Mouse (Mus musculus) midbrain, postnatal 0 days (tissue): ENCODE results near the gene Mettl13. TPM values are rescaled to one million over a fixed set of nuclear protein-coding genes. Genes with fewer than 3 reads are reported as not detected.

ENCODE experiments used
- ATAC-seq: fragments of 200-750 bp; cut with Nextera tagmentation; 2 replicates; pipeline ENCODE4 v1.8.0; 2017; ENCODE audit warnings: moderate number of reproducible peaks, mild to moderate bottlenecking, moderate TSS enrichment, moderate library complexity; ENCODE audit not compliant: low FRiP score
- DNase-seq: peaks from one replicate; pipeline ENCODE4 v3.0.0-alpha.2; 2015; ENCODE audit warnings: low spot score
- H3K27ac ChIP-seq: fragments of 300-500 bp; sonication (generic); 2 replicates; pipeline ENCODE4 v1.5.1; 2014; ENCODE audit warnings: low read depth, mild to moderate bottlenecking, low read length, mixed read lengths
- H3K27me3 ChIP-seq: fragments of 300-500 bp; sonication (generic); 2 replicates; pipeline ENCODE4 v1.6.1; 2014; ENCODE audit warnings: low read length, control low read depth, mixed read lengths; ENCODE audit not compliant: insufficient read depth
- H3K36me3 ChIP-seq: fragments of 300-500 bp; sonication (generic); 2 replicates; pipeline ENCODE4 v1.6.1; 2014; ENCODE audit warnings: low read length, control low read depth, mixed read lengths; ENCODE audit not compliant: insufficient read depth
- H3K4me1 ChIP-seq: fragments of 300-500 bp; sonication (generic); 2 replicates; pipeline ENCODE4 v1.6.1; 2014; ENCODE audit warnings: mild to moderate bottlenecking, control low read depth, antibody characterized with exemption, low read length, mixed read lengths; ENCODE audit not compliant: insufficient read depth
- H3K4me2 ChIP-seq: fragments of 300-500 bp; sonication (generic); 2 replicates; pipeline ENCODE4 v1.6.1; 2014; ENCODE audit warnings: low read depth, mild to moderate bottlenecking, low read length, mixed read lengths; ENCODE audit not compliant: poor library complexity, severe bottlenecking
- H3K4me3 ChIP-seq: fragments of 300-500 bp; sonication (generic); 2 replicates; pipeline ENCODE4 v1.5.1; 2014; ENCODE audit warnings: low read depth, mild to moderate bottlenecking, low read length, moderate library complexity
- H3K9ac ChIP-seq: fragments of 300-500 bp; sonication (generic); replicated peaks from 2 replicates; pipeline ENCODE4 v1.6.1; 2014; ENCODE audit warnings: mild to moderate bottlenecking, low read length, moderate library complexity, mixed read lengths; ENCODE audit not compliant: poor library complexity, severe bottlenecking
- H3K9me3 ChIP-seq: fragments of 300-500 bp; sonication (generic); 2 replicates; pipeline ENCODE4 v1.6.1; 2016; ENCODE audit warnings: low read length, control low read depth
- CTCF ChIP-seq: IDR thresholded peaks from 2 replicates; pipeline ENCODE4 v1.5.1; 2016; ENCODE audit warnings: antibody characterized with exemption, mild to moderate bottlenecking
- WGBS: fragments of 180-500 bp; shearing (Covaris S2); extraction: QIAGEN DNeasy Blood & Tissue Kit; methylation state at CpG from one replicate; pipeline ENCODE4 v1.1.7; 2014; 5-methylcytosine and 5-hydroxymethylcytosine counted together
- polyA plus RNA-seq: library from polyadenylated mRNA; unstranded; fragments of >200 nt; fragmentation: Nextera tagmentation; extraction: Ambion mirVana; gene quantifications from 2 replicates; pipeline ENCODE4 v1.2.1, GENCODE M21; 2015
- total RNA-seq: library from RNA; depleted of rRNA; stranded (reverse); fragments of >200 nt; gene quantifications from 2 replicates; pipeline ENCODE4 v1.2.3, GENCODE M21; 2014

Mettl13 gene
- total and polyA plus RNA-seq, 2 experiments from 2014 or later, result 10.9 to 12.2 TPM

GRCm38 (mm10) chr1:162547607-162548006 is 744 bp downstream of the Mettl13 start:
- H3K9me3 ChIP-seq, result no peaks in the 10 kb centered on the region
- 14% methylated on average over 10 of the region's 10 CpGs for WGBS
- peak overlapping the region; percentile 59 for H3K4me3 ChIP-seq
- ATAC-seq (no peak), DNase-seq (no peak)
- peak overlapping the region; percentile 53 for H3K9ac ChIP-seq
- 0 out of 2 replicates have a peak, but pooled peaks cover 3% of the 10 kb centered on the region for H3K4me1 ChIP-seq
- H3K4me2 ChIP-seq, result peak overlapping the region; percentile 72
- H3K27ac ChIP-seq, result no peak overlapping the region
- H3K36me3 ChIP-seq, result peaks cover 28% of the 10 kb centered on the region
- H3K27me3 ChIP-seq, result no peaks in the 10 kb centered on the region
- TF ChIP-seq CTCF, result no peak

- H3K27ac ChIP-seq, result no peak overlapping the region
- WGBS, result 70% methylated on average over 1 of the region's 1 CpGs
- no peak overlapping the region for H3K4me3 ChIP-seq
- H3K9me3 ChIP-seq, result no peaks in the 10 kb centered on the region
- H3K9ac ChIP-seq, result no peak overlapping the region
- no peak for TF ChIP-seq CTCF
- H3K4me1 ChIP-seq, result 0 out of 2 replicates have a peak, but pooled peaks cover 3% of the 10 kb centered on the region
- no peak for ATAC-seq
- peaks cover 51% of the 10 kb centered on the region for H3K36me3 ChIP-seq
- no peaks in the 10 kb centered on the region for H3K27me3 ChIP-seq
- no peak for DNase-seq
- H3K4me2 ChIP-seq, result no peak overlapping the region
These were observed 5.1 kb downstream of the Mettl13 start for GRCm38 (mm10) chr1:162543231-162543630.

GRCm38 (mm10) chr1:162533766-162534560 is 14.4 kb downstream of the Mettl13 start:
- no peaks in the 10 kb centered on the region for H3K9me3 ChIP-seq
- ATAC-seq (no peak), DNase-seq (no peak)
- no peak overlapping the region for H3K27ac ChIP-seq
- no peak overlapping the region for H3K4me2 ChIP-seq
- no peak overlapping the region for H3K9ac ChIP-seq
- H3K27me3 ChIP-seq, result no peaks in the 10 kb centered on the region
- peaks cover 52% of the 10 kb centered on the region for H3K36me3 ChIP-seq
- H3K4me1 ChIP-seq, result no peaks in the 10 kb centered on the region
- 94% methylated on average over 14 of the region's 14 CpGs for WGBS
- TF ChIP-seq CTCF, result no peak
- H3K4me3 ChIP-seq, result no peak overlapping the region

GRCm38 (mm10) chr1:162532330-162532729 is 16.0 kb downstream of the Mettl13 start:
- ATAC-seq (no peak), DNase-seq (no peak)
- no peak overlapping the region for H3K4me3 ChIP-seq
- H3K4me2 ChIP-seq, result no peak overlapping the region
- peaks cover 49% of the 10 kb centered on the region for H3K36me3 ChIP-seq
- no peak overlapping the region for H3K27ac ChIP-seq
- H3K9ac ChIP-seq, result no peak overlapping the region
- 93% methylated on average over 4 of the region's 4 CpGs for WGBS
- no peaks in the 10 kb centered on the region for H3K4me1 ChIP-seq
- no peaks in the 10 kb centered on the region for H3K27me3 ChIP-seq
- no peaks in the 10 kb centered on the region for H3K9me3 ChIP-seq
- TF ChIP-seq CTCF, result no peak

- ATAC-seq (no peak), DNase-seq (no peak)
- no peak overlapping the region for H3K4me3 ChIP-seq
These were observed 16.8 kb downstream of the Mettl13 start for GRCm38 (mm10) chr1:162531584-162531983.

GRCm38 (mm10) chr1:162530666-162531065 is 17.7 kb downstream of the Mettl13 start:
- Histone ChIP-seq H3K9me3 (no peaks in the 10 kb centered on the region), H3K9ac (no peak overlapping the region), H3K4me2 (no peak overlapping the region), H3K4me3 (no peak overlapping the region), H3K27ac (no peak overlapping the region), H3K36me3 (peaks cover 34% of the 10 kb centered on the region), H3K4me1 (no peaks in the 10 kb centered on the region), H3K27me3 (no peaks in the 10 kb centered on the region)
- no peak for TF ChIP-seq CTCF
- WGBS, result 66% methylated on average over 1 of the region's 1 CpGs
- ATAC-seq (no peak), DNase-seq (no peak)

More at GRCm38 (mm10) chr1:162531584-162531983, 16.8 kb downstream of the Mettl13 start:
- H3K4me2 ChIP-seq, result no peak overlapping the region
- H3K9ac ChIP-seq, result no peak overlapping the region
- H3K9me3 ChIP-seq, result no peaks in the 10 kb centered on the region
- peaks cover 43% of the 10 kb centered on the region for H3K36me3 ChIP-seq
- 67% methylated on average over 4 of the region's 4 CpGs for WGBS
- no peak overlapping the region for H3K27ac ChIP-seq
- TF ChIP-seq CTCF, result peak; percentile 64
- no peaks in the 10 kb centered on the region for H3K4me1 ChIP-seq
- H3K27me3 ChIP-seq, result no peaks in the 10 kb centered on the region
